Mouse (Mus musculus) cerebellum, adult 2 months (tissue): Measurements from ENCODE around the gene Foxi3. TPM values are rescaled to one million over a fixed set of nuclear protein-coding genes. Genes with fewer than 3 reads are reported as not detected.

Experiments
- DNase-seq, 2 experiments: peaks; one replicate each; pipeline ENCODE4 v3.0.0; 2021
- H3K27ac ChIP-seq: fragments of 200-500 bp; 2 replicates; pipeline ENCODE4 v1.5.1; 2012; ENCODE audit warnings: low read length, control low read depth, inconsistent platforms; ENCODE audit not compliant: insufficient read depth
- H3K27me3 ChIP-seq: fragments of 200-500 bp; 2 replicates; pipeline ENCODE4 v1.6.1; 2012; ENCODE audit warnings: inconsistent platforms, mild to moderate bottlenecking, low read length, moderate library complexity; ENCODE audit not compliant: control insufficient read depth, insufficient read depth
- H3K4me1 ChIP-seq: fragments of 200-500 bp; 2 replicates; pipeline ENCODE4 v1.6.1; 2011; ENCODE audit warnings: low read length; ENCODE audit not compliant: control insufficient read depth, insufficient read depth
- H3K4me3 ChIP-seq: fragments of 200-500 bp; replicated peaks from 2 replicates; pipeline ENCODE3; 2011; ENCODE audit warnings: mild to moderate bottlenecking, low read depth, low read length, control low read depth; ENCODE audit not compliant: insufficient read depth
- CTCF ChIP-seq: fragments of 200-500 bp; IDR thresholded peaks from 2 replicates; pipeline ENCODE4 v1.5.1; 2011; ENCODE audit warnings: low read depth, mild to moderate bottlenecking, control low read depth, low read length, moderate library complexity, borderline replicate concordance; ENCODE audit not compliant: insufficient read depth
- POLR2A ChIP-seq: fragments of 200-500 bp; IDR thresholded peaks from 2 replicates; pipeline ENCODE4 v1.6.1; 2011; ENCODE audit warnings: low read length, control low read depth, borderline replicate concordance; ENCODE audit not compliant: insufficient read depth
- WGBS: fragments of 180-500 bp; shearing (Covaris S2); methylation state at CpG from one replicate; pipeline ENCODE4 v1.1.7; 2018; 5-methylcytosine and 5-hydroxymethylcytosine counted together
- polyA plus RNA-seq: library from polyadenylated mRNA; depleted of rRNA; stranded (reverse); fragments of >200 nt; gene quantifications from 2 replicates; pipeline ENCODE4 v1.2.3, GENCODE M21; 2012; rRNA removed

Foxi3 gene
- polyA plus RNA-seq, result not detected in 2 replicates

GRCm38 (mm10) chr6:70956285-70956912, at the start of gene Foxi3:
TSS of gene Foxi3 (plus strand) at chr6:70956531.
- under 1% methylated on average over 65 of the region's 67 CpGs for WGBS
- H3K4me1 ChIP-seq, result no peaks in the 10 kb centered on the region
- H3K27me3 ChIP-seq, result peaks cover 1% of the 10 kb centered on the region; the same call in 1 of the 2 replicates
- no peak within 1 kb of the TSS for H3K27ac ChIP-seq
- DNase-seq, result peak; percentile 8 to 29
- TF ChIP-seq CTCF, result no peak
- no peak for TF ChIP-seq POLR2A
- H3K4me3 ChIP-seq, result peak within 1 kb of the TSS; percentile 20

- Histone ChIP-seq H3K27me3 (no peaks in the 10 kb centered on the region), H3K4me1 (peaks cover 3% of the 10 kb centered on the region; the same call in 1 of the 2 replicates), H3K4me3 (no peak overlapping the region), H3K27ac (no peak overlapping the region)
- DNase-seq, result no peak
- TF ChIP-seq CTCF (no peak), POLR2A (no peak)
- 93% methylated on average over 7 of the region's 7 CpGs for WGBS
These were observed 46.8 kb upstream of the Foxi3 start for GRCm38 (mm10) chr6:70909572-70909971.

DNA sequence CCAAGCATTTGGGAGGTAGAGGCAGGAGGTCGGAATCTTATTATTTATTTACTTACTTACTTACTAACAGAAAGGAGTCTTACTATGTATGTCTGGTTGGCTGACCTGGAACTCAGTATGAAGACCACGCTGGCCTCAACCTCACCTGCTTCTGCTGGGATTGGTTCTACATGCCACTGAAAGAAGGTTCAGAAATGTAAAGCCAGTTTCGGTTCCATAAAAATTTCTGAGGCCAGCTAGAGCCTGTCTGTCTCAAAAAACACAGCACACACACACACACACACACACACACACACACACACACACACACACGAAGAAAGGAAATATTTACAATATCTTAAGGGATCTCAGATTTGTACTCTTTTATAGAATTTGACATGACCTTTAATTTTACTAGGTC, 46.0 kb upstream of the Foxi3 start:
- Histone ChIP-seq H3K27ac (no peak overlapping the region), H3K4me1 (peaks cover 3% of the 10 kb centered on the region; the same call in 1 of the 2 replicates), H3K27me3 (no peaks in the 10 kb centered on the region), H3K4me3 (no peak overlapping the region)
- no peak for DNase-seq
- WGBS, result 83% methylated on average over 4 of the region's 4 CpGs
- TF ChIP-seq POLR2A (no peak), CTCF (no peak)

GRCm38 (mm10) chr6:70911668-70912395, 44.5 kb upstream of the Foxi3 start:
- no peak overlapping the region for H3K27ac ChIP-seq
- WGBS, result 6% methylated on average over 20 of the region's 20 CpGs

GRCm38 (mm10) chr6:70912396-70912765, 44.0 kb upstream of the Foxi3 start:
- Histone ChIP-seq H3K27me3 (no peaks in the 10 kb centered on the region), H3K4me1 (peaks cover 3% of the 10 kb centered on the region; the same call in 1 of the 2 replicates), H3K27ac (no peak overlapping the region), H3K4me3 (peak overlapping the region; percentile 39)
- WGBS, result 24% methylated on average over 7 of the region's 7 CpGs
- DNase-seq, result no peak
- no peak for TF ChIP-seq POLR2A
- TF ChIP-seq CTCF, result no peak

More at GRCm38 (mm10) chr6:70911668-70912395, 44.5 kb upstream of the Foxi3 start:
- DNase-seq, result peak; percentile 74 to 83
- TF ChIP-seq POLR2A (no peak), CTCF (no peak)
- Histone ChIP-seq H3K4me1 (peaks cover 3% of the 10 kb centered on the region; the same call in 1 of the 2 replicates), H3K27me3 (no peaks in the 10 kb centered on the region), H3K4me3 (peak overlapping the region; percentile 39)

- 70% methylated on average over 3 of the region's 3 CpGs for WGBS
- peaks cover 3% of the 10 kb centered on the region for H3K4me1 ChIP-seq
- H3K4me3 ChIP-seq, result no peak within 1 kb of the TSS
- H3K27ac ChIP-seq, result no peak within 1 kb of the TSS
- H3K27me3 ChIP-seq, result no peaks in the 10 kb centered on the region
- TF ChIP-seq POLR2A (no peak), CTCF (no peak)
- DNase-seq, result no peak
These were observed 37.5 kb upstream of the Foxi3 start, which contains the start of gene Tex37 for GRCm38 (mm10) chr6:70918827-70919226. TSS of gene Tex37 (minus strand) at chr6:70918927.

DNA sequence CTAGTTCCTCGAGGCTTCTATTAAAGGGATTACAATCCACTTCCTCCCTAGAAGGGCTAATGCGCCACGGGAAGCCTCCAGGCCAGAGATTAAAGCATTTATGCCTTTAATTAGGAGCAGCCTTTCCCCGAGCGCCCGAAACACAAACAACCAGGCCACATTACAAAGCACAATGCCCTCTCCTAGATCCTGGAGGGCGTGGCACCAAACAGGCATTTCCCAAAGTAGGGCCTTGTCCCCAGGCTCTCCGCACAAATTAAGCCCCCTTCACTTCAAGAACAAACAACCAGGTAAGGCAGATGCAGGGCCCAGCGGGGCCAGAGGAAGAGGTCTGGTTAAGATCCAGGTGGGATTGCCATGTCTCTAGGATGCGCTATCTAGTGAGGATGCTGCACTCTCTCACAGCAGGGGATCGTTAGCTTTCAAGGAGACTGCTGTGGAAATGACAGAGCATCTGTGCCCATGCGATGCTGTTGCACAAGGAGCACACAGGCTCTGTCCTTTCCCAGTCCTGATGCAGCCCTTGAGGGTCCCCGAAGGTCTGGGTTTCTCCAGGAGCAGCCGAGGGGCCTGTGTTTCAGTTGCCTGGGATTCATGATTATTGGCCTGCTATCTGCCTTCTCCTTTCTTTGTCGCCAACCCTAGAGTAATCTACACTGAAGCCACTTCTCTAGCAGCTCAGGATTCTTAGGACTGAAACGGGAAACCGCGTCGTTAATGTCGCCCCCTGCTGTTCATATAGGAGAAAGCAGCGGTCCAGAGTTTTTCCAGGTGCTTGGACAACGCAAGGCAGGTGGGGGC, 34.9 kb upstream of the Foxi3 start:
- 20% methylated on average over 22 of the region's 22 CpGs for WGBS
- peak; percentile 56 to 60 for DNase-seq
- peak; percentile 67 for TF ChIP-seq CTCF
- no peak for TF ChIP-seq POLR2A
- H3K27ac ChIP-seq, result no peak overlapping the region
- peak overlapping the region; percentile 32 for H3K4me3 ChIP-seq
- no peaks in the 10 kb centered on the region for H3K27me3 ChIP-seq
- H3K4me1 ChIP-seq, result peaks cover 3% of the 10 kb centered on the region
